Mouse (Mus musculus): ENCODE measurements at regions not wholly inside any gene's neighbourhood (a gene's known extent, or its start where the extent isn't known, plus 50 kb on each side); places are given as distances from the start of the nearest gene placed in this dataset.

- DNase-seq (ENCODE audit: low read depth), result no peak
Observed at GRCm38 (mm10) chr3:57228400-57228799, 73.4 kb downstream of the Tm4sf1 start.

- DNase-seq (ENCODE audit: low read depth), result peak; percentile 14
Observed at GRCm38 (mm10) chr3:57223773-57224172, 78.0 kb downstream of the Tm4sf1 start.

GRCm38 (mm10) chr3:57222318-57222914 is 79.4 kb downstream of the Tm4sf1 start:
- DNase-seq (ENCODE audit: low read depth), result peak; percentile 96

GRCm38 (mm10) chr3:57218431-57218830 is 83.4 kb downstream of the Tm4sf1 start:
- DNase-seq (ENCODE audit: low read depth), result no peak

GRCm38 (mm10) chr3:57204066-57204723 is 97.6 kb downstream of the Tm4sf1 start:
- peak; percentile 90 for DNase-seq (ENCODE audit: low read depth)

GRCm38 (mm10) chr3:57203418-57203817 is 98.4 kb downstream of the Tm4sf1 start:
- DNase-seq (ENCODE audit: low read depth), result no peak

GRCm38 (mm10) chr3:57181587-57181986 is 120.2 kb downstream of the Tm4sf1 start:
- DNase-seq (ENCODE audit: low read depth), result peak; percentile 77

GRCm38 (mm10) chr3:57153177-57153948 is 148.4 kb downstream of the Tm4sf1 start:
- no peak for DNase-seq (ENCODE audit: low read depth)

GRCm38 (mm10) chr3:57149156-57149555 is 152.6 kb downstream of the Tm4sf1 start:
- peak; percentile 60 for DNase-seq (ENCODE audit: low read depth)

- no peak for DNase-seq (ENCODE audit: low read depth)
Observed at GRCm38 (mm10) chr3:57136847-57137246, 164.9 kb downstream of the Tm4sf1 start.

- no peak for DNase-seq (ENCODE audit: low read depth)
Observed at GRCm38 (mm10) chr3:57128606-57129005, 173.2 kb downstream of the Tm4sf1 start.

- peak; percentile 37 for DNase-seq (ENCODE audit: low read depth)
Observed at GRCm38 (mm10) chr3:57125792-57126485, 175.8 kb downstream of the Tm4sf1 start.

- peak; percentile 66 for DNase-seq (ENCODE audit: low read depth)
Observed at GRCm38 (mm10) chr3:57118016-57118415, 183.8 kb downstream of the Tm4sf1 start.

- DNase-seq (ENCODE audit: low read depth), result no peak
Observed at GRCm38 (mm10) chr3:57102254-57102653, 199.5 kb downstream of the Tm4sf1 start.

GRCm38 (mm10) chr3:57100515-57100914 is 201.3 kb downstream of the Tm4sf1 start:
- no peak for DNase-seq (ENCODE audit: low read depth)

GRCm38 (mm10) chr3:57094936-57095335 is 206.9 kb downstream of the Tm4sf1 start:
- no peak for DNase-seq (ENCODE audit: low read depth)

- peak; percentile 52 for DNase-seq (ENCODE audit: low read depth)
Observed at GRCm38 (mm10) chr3:57093201-57093940, 208.4 kb downstream of the Tm4sf1 start.

- DNase-seq (ENCODE audit: low read depth), result no peak
Observed at GRCm38 (mm10) chr3:57074516-57074915, 227.3 kb downstream of the Tm4sf1 start.

GRCm38 (mm10) chr3:57073962-57074506 is 227.8 kb downstream of the Tm4sf1 start:
- no peak for DNase-seq (ENCODE audit: low read depth)

GRCm38 (mm10) chr3:57033021-57033420 is 268.8 kb downstream of the Tm4sf1 start:
- no peak for DNase-seq (ENCODE audit: low read depth)

- no peak for DNase-seq (ENCODE audit: low read depth)
Observed at GRCm38 (mm10) chr3:57018171-57018570, 283.6 kb downstream of the Tm4sf1 start.

- DNase-seq (ENCODE audit: low read depth), result no peak
Observed at GRCm38 (mm10) chr3:56981305-56981660, 320.5 kb downstream of the Tm4sf1 start.
